Mouse (Mus musculus) ES-CJ7 (cell line): Measurements from ENCODE around the gene Pla2g4e.

Experiments
- DNase-seq: peaks from one replicate; pipeline ENCODE4 v3.0.0; 2011; ENCODE audit warnings: low read depth, low spot score

Pla2g4e gene

GRCm38 (mm10) chr2:120235947-120236640 is 9.0 kb downstream of the Pla2g4e start:
- DNase-seq: no peak

- DNase-seq: no peak
Measured at GRCm38 (mm10) chr2:120235381-120235780, 9.8 kb downstream of the Pla2g4e start.

DNA sequence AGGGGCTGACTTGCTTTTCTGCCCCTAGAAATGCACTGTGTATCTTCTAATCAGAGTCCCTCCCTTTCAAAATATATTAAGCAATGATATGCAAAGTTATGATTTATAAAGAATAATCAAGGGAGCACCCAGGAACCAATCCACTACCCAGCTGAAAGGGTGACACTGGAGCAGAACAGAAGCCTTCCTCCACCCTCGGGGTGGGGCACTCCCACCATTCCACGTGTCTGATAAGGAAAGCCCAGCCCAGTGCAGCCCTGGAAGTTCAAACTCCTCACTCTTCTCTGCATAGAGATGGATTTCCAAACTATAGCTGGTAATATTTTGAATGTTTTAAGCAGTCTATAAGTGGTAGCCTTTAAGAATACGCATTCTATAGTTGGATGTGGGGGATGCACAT is 13.5 kb downstream of the Pla2g4e start:
- no peak for DNase-seq

DNA sequence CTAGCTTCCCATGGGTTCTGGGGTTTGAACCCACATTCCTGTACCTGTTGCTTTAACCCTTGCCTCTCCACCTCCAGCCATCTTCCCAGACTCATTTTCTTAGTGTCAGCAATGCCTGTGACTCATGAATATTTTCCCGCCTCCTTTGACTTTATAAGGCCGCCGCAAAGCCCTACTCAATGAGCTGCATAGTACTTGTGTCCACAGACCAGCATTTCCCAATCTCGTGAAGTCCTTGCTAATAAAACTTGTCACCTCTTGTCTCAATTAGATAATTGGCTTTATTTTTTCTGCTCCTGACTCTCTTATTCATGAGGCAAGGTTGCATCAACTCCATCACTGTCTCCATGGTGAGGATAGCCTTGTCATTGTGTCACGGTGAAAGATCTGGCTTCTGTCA is 30.5 kb downstream of the Pla2g4e start:
- DNase-seq: no peak

- no peak for DNase-seq
Measured at GRCm38 (mm10) chr2:120211448-120211847, 33.7 kb downstream of the Pla2g4e start.

DNA sequence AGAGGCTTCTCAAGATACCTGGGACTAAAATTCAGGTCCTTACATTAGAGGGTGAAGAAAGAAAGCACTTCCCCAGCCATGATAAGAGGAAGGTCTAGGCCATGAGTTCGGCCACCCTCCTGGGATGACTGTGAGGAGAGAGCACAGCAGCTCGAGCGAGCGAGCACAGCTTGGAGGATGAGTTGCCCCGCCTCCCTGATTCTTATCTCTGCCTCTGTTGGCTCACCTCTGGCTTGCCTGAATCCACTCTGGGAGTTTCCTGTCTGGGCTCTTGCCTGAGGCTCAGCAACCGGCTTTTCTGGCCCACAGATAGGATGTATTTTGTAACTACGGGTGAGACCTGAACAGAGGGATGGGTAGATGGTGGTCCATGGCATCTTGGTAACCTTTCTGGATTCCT is 37.2 kb downstream of the Pla2g4e start:
- no peak for DNase-seq

DNA sequence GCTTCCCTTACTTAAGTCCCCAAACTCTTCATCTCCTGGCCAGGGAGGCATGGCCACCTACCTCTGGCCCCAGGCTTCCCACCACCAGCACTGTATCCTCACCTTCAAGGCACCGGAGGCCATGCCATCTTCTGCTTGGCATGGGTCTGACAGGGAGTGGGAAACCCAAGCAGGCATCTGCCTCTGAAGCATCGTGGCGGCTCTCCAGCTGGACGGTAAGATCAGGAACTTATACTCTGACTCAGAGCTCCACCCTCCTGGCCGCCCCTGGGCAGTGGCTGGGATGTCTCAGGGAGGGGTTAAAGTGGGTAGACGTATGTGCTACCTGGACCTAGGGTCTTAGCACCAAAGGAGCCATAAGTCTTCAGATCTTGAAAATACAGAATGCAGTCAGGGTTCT is 38.1 kb downstream of the Pla2g4e start:
- DNase-seq: no peak

GRCm38 (mm10) chr2:120203742-120204141 is 41.4 kb downstream of the Pla2g4e start:
- no peak for DNase-seq

DNA sequence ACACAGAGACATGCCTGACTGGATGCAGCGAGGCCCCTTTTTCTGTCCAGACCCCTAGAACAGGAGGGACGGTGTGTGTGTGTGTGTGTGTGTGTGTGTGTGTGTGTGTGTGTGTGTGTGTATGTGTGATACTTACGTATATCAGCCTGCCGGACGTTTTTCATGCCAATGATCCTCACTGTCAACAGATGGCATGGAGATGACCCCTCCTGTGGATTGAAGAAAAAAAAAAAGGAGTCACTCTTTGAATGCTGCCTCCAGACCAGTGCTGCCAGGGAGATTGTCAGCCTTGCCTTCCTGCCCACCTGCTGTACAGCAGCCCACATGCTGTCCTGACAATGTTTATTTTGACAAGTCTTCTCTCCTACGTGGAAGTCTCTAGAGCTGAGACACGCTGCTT is 45.1 kb downstream of the Pla2g4e start:
- no peak for DNase-seq

DNA sequence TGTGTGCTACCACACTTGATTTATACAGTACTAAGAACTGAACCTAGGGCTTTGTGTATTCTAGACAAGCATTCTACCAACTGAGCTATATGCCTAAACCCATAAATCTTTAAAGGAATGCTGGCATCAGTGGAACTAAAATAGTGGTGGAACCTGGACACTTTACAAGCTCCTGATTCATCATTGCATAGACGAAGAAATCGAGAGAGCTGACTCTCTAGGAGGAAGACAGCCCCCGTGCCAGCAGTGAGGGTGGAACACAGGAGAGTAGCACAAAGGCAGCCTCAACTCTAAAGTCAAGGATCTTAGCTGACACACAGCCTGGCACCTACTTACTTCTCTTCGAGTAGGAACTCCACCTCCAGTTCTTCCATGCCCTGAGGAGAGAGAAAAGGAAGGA is 57.0 kb downstream of the Pla2g4e start:
- DNase-seq: no peak

DNA sequence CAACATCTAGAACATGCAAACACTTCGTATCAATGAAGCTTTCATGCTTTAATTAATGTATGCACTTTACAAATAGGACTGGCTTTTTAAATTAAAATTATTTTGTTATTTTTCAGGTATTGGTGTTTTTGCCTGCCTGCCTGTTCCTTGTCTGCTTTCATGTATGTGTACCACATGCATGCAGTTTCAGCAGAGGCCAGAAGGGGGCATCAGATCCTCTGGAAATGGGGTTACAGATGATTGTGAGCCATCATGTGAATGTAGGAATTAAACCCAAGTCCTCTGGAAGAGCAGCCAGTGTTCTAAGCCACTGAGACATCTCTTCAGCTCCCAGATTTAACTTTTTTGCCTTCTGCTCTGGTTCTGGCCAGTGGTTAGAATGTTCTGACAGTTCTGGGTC is 57.6 kb downstream of the Pla2g4e start:
- peak; percentile 41 for DNase-seq

- no peak for DNase-seq
Measured at GRCm38 (mm10) chr2:120185527-120186276, 59.4 kb downstream of the Pla2g4e start.

DNA sequence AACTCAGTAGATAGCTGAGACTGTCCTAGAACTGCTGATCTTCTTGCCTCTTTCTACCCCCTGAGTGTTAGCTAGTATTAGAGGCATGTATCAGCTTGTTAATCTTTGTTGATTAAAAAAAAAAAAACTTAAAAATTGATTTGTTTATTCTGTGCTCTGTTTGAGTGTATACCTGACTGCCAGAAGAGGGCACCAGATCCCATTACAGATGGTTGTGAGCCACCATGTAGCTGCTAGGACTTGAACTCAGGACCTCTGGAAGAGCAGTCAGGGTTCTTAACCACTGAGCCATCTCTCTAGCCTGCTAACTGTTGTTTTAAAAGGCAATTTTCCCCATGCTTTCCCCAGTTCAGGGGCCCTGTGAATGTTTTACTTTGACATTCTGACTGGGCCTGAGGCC is 66.2 kb downstream of the Pla2g4e start:
- no peak for DNase-seq

DNA sequence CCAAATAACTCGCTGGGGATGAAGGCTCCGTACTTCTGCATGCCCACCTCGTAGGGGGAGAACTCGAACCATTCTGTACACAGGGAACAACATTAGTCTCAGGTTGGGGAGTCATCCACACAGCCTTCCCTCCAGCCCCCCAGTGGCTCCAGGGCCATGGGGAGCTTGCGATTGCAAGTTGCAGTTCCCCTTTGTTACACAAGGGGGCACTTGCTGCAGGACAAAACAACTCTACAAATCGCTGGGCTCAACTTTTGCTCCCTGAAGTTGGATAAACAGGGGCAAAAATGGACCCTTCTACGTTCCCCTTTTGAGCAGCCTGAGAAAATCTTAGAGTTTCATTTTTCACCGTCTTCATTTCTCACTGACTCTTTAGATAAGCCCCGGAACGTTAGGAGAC is 71.4 kb downstream of the Pla2g4e start:
- peak; percentile 81 for DNase-seq

GRCm38 (mm10) chr2:120171362-120171761 is 73.8 kb downstream of the Pla2g4e start:
- no peak for DNase-seq

DNA sequence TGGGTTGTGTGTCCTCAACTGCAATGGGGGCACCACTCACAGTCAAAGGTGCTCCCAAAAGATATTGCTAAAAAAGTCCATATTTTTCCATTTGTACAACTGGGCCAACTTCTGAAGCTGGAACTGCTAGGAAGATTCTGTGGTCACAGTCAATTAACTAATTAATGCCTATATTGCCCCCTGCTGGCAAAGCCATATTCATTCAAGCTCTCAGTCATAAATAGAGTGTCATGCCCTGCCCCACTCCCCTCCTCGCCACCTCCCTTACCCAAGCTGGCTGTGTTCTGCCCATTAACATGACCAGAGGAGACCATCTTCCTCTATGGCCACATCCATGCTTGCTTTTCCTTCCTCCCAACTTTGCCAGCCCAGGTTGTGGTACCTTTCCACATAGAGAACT is 74.4 kb downstream of the Pla2g4e start:
- peak; percentile 32 for DNase-seq

GRCm38 (mm10) chr2:120169382-120169781 is 75.8 kb downstream of the Pla2g4e start:
- no peak for DNase-seq

- no peak for DNase-seq
Measured at GRCm38 (mm10) chr2:120167763-120168162, 77.4 kb downstream of the Pla2g4e start.

DNA sequence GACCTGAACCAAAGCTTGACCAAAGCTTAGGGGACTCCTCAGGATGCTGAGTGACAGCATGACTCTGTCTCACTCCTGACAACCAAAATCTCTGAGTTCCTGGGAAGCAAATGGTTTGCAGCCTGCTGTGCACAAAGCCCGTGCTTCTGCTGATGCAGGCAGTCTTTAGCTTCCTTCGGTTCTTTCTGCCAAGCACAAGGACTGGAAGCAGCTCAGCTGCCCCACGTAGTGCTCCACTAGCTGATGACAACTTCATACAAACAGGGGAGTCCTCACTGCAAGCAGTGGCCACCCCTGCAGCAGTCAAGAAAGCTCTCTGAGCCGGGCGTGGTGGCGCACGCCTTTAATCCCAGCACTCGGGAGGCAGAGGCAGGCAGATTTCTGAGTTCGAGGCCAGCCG is 79.7 kb downstream of the Pla2g4e start:
- no peak for DNase-seq

DNA sequence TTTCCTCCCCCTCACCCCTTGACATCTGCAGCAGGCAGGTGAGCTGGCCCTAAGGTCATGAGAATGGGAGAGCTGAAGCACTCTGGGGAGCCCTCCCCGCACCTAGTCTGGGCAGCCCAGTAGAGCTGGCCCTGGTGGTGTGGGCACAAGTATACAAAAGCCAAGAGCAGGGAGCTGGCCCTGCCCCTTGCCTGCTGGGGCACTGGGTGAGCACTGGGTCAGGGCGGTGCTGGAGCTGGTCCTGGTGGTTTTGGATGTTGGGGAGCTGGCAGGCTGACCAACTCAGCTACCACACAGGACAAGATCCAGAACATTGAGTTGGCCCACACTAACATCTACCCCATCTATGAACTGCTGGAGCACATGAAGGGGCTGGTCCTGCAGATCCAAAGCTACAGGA is 85.7 kb downstream of the Pla2g4e start:
- DNase-seq: no peak

DNA sequence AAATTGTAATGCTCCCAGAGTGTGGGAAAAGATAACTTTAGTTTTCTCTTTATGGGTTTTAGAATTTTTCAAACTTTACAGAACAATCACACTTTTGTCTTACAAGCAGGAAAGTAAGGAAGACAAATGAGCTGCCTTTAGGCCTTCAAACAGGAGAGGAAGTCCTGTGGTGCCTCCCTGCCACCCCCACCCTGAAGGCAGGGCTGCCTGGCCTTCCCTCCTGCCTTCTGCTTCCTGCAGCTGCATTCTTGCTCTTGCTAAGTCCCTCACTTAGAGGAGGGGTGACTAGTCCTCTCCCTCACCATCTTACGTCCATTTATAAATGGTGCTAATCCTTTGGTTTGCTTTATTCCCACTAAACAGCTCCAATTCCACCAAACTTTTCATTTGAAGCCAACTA is 86.3 kb downstream of the Pla2g4e start:
- DNase-seq: no peak

DNA sequence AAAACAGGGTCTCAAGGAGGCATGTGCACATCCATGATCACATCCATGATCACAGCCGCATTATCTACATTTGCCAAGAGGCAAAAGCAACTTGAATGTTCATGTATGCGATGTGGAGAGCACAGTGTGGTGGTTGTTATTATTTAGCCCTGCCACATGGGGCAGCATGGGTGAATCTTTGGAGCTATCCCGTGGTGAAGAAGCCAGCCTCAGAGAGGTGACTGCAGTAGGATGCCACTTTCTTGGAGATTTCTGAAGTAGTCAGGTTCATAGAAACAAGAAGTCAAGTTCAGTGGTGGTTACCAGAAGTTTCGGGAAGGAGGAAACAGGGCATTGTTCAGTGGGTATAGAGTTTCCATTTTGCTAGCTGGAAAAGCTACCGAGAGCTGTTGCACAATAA is 87.1 kb downstream of the Pla2g4e start:
- DNase-seq: no peak

GRCm38 (mm10) chr2:120157606-120158005 is 87.5 kb downstream of the Pla2g4e start:
- DNase-seq: peak; percentile 36
